Mouse (Mus musculus): ENCODE measurements around the gene Ager.

DNA sequence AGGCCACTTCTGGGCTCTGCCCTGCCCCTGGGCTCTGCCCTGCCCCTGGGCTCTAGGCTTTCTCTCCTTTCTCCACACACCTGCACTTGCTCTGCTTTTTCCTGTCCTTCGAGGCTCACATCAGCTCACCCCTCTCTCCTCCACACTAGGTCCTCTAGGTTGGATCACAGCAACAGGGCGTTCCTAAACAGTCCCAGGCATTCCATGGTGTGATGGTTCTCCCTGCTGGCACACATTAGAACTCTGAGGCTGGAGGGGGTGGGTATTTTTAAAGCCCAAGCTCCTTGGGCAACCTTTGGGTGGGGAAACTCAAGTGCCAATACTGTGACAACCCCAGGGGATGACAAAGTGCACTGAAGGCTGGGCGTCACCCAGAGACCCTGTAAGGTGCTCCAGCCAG is 39.8 kb downstream of the Ager start:
- no peak for TF ChIP-seq POLR2A (IDR thresholded peaks at IDR 0.05; ENCODE audit: low read depth, low read length)
- no peak for TF ChIP-seq CTCF (IDR thresholded peaks at IDR 0.05; ENCODE audit: extremely low read depth, insufficient read depth, insufficient read length, insufficient replicate concordance)
